In genomic region chr5:65492716-65493531, GRCm38 (mm10) we compare ENCODE assay signal across 8 mouse cellular contexts. TPM values are rescaled to one million over a fixed set of nuclear protein-coding genes. Genes with fewer than 3 reads are reported as not detected.
DNase-seq lines count a peak whose midpoint lies in the region; ATAC-seq and TF ChIP-seq lines count a peak whose summit lies in the region.

Gene Gm43552, minus strand, starts transcription at chr5:65492833.

- peak within 1 kb of the TSS; percentile 94 for H3K27ac ChIP-seq in embryonic facial prominence, embryonic 13.5 days
- peak within 1 kb of the TSS; percentile 99 for H3K27ac ChIP-seq in heart, adult 2 months
- peak within 1 kb of the TSS; percentile 89 for H3K27ac ChIP-seq in kidney, adult 2 months (ENCODE audit: insufficient read depth, low read depth, low read length)
- H3K27ac ChIP-seq in limb, embryonic 12.5 days, result peak within 1 kb of the TSS; percentile 95
- peak within 1 kb of the TSS; percentile 94 for H3K27ac ChIP-seq in midbrain, embryonic 14.5 days (replicated peaks; ENCODE audit: low read depth, low read length)

- H3K36me3 ChIP-seq in embryonic facial prominence, embryonic 13.5 days, result no peaks in the 10 kb centered on the region
- peaks cover 20% of the 10 kb centered on the region for H3K36me3 ChIP-seq in heart, adult 2 months (ENCODE audit: control insufficient read depth, insufficient read depth, low read length)
- H3K36me3 ChIP-seq in kidney, adult 2 months (ENCODE audit: control insufficient read depth, insufficient read depth, low read length), result no peaks in the 10 kb centered on the region
- 0 out of 2 replicates have a peak, but pooled peaks cover 3% of the 10 kb centered on the region for H3K36me3 ChIP-seq in limb, embryonic 12.5 days
- no peaks in the 10 kb centered on the region for H3K36me3 ChIP-seq in midbrain, embryonic 14.5 days (ENCODE audit: control insufficient read depth, insufficient read depth, low read length)

- H3K4me1 ChIP-seq in embryonic facial prominence, embryonic 13.5 days, result peaks cover 24% of the 10 kb centered on the region
- H3K4me1 ChIP-seq in heart, adult 2 months (ENCODE audit: control insufficient read depth, insufficient read depth, low read length), result peaks cover 11% of the 10 kb centered on the region
- H3K4me1 ChIP-seq in kidney, adult 2 months (ENCODE audit: control insufficient read depth, insufficient read depth, low read length), result peaks cover 7% of the 10 kb centered on the region; the same call in 1 of the 2 replicates
- H3K4me1 ChIP-seq in limb, embryonic 12.5 days (replicated peaks), result peaks cover 12% of the 10 kb centered on the region; the same call in 1 of the 2 replicates
- peaks cover 13% of the 10 kb centered on the region for H3K4me1 ChIP-seq in midbrain, embryonic 14.5 days (ENCODE audit: control insufficient read depth, insufficient read depth, low read length)

- WGBS in embryonic facial prominence, embryonic 13.5 days, result 1% methylated on average over 68 of the region's 69 CpGs
- WGBS in heart, adult 2 months, result under 1% methylated on average over 68 of the region's 69 CpGs
- under 1% methylated on average over 68 of the region's 69 CpGs for WGBS in kidney, adult 2 months
- under 1% methylated on average over 69 of the region's 69 CpGs for WGBS in limb, embryonic 12.5 days
- under 1% methylated on average over 69 of the region's 69 CpGs for WGBS in midbrain, embryonic 14.5 days

- no peaks in the 10 kb centered on the region for H3K79me2 ChIP-seq in heart, adult 2 months (replicated peaks; ENCODE audit: control insufficient read depth, insufficient read depth, low read length)

- peak; percentile 88 for TF ChIP-seq EP300 in heart, adult 2 months (IDR thresholded peaks at IDR 0.05; ENCODE audit: insufficient read depth, low read depth, low read length)

- H3K4me3 ChIP-seq in embryonic facial prominence, embryonic 13.5 days, result peak within 1 kb of the TSS; percentile 94
- H3K4me3 ChIP-seq in heart, adult 2 months, result peak within 1 kb of the TSS; percentile 76
- H3K4me3 ChIP-seq in kidney, adult 2 months (ENCODE audit: insufficient read depth, low read depth, low read length), result peak within 1 kb of the TSS; percentile 75
- H3K4me3 ChIP-seq in limb, embryonic 12.5 days (replicated peaks), result peak within 1 kb of the TSS; percentile 95
- peak within 1 kb of the TSS; percentile 91 for H3K4me3 ChIP-seq in midbrain, embryonic 14.5 days (replicated peaks; ENCODE audit: low read depth, low read length)

- intact Hi-C loops in heart, adult 2 months (cut with DNase I), result loop anchor here (1.0 to 5.0 kb wide), 5 partner anchors 36 to 269 kb away; partner anchors contain the start of genes Lias, N4bp2, Rpl9 and Smim14

- peak; percentile 92 for TF ChIP-seq POLR2A in heart, adult 2 months (IDR thresholded peaks at IDR 0.05; ENCODE audit: insufficient read depth, low read depth, low read length)
- TF ChIP-seq POLR2A in kidney, adult 2 months (IDR thresholded peaks at IDR 0.05; ENCODE audit: low read depth, low read length), result peak; percentile 83

- ATAC-seq in embryonic facial prominence, embryonic 13.5 days (ENCODE audit: insufficient number of reproducible peaks, insufficient read depth, low FRiP score, low TSS enrichment, low read depth), result peak; percentile 90
- peak; percentile 96 for ATAC-seq in limb, embryonic 12.5 days (ENCODE audit: insufficient number of reproducible peaks, insufficient read depth, low FRiP score, low TSS enrichment, low read depth)
- ATAC-seq in midbrain, embryonic 14.5 days (ENCODE audit: low FRiP score, low TSS enrichment), result peak; percentile 96

- H3K9ac ChIP-seq in embryonic facial prominence, embryonic 13.5 days, result peak within 1 kb of the TSS; percentile 94
- peak within 1 kb of the TSS; percentile 91 for H3K9ac ChIP-seq in heart, adult 2 months (ENCODE audit: low read depth, low read length)
- H3K9ac ChIP-seq in limb, embryonic 12.5 days (replicated peaks), result peak within 1 kb of the TSS; percentile 94
- peak within 1 kb of the TSS; percentile 93 for H3K9ac ChIP-seq in midbrain, embryonic 14.5 days (replicated peaks; ENCODE audit: low read length)

- DNase-seq in 416B (ENCODE audit: low read depth), result peak; percentile 94
- peak; percentile 83 to 94 for DNase-seq in adrenal gland, postnatal 4 days (ENCODE audit: low spot score in 2 of 2)
- peak; percentile 96 to 99 for DNase-seq in heart, adult 2 months
- peak; percentile 98 for DNase-seq in kidney, adult 2 months
- DNase-seq in midbrain, embryonic 14.5 days, result peak; percentile 96
- DNase-seq in spleen, adult 12 weeks (ENCODE audit: low spot score), result peak; percentile 89

- H3K27me3 ChIP-seq in embryonic facial prominence, embryonic 13.5 days, result no peaks in the 10 kb centered on the region
- H3K27me3 ChIP-seq in heart, adult 2 months (ENCODE audit: control insufficient read depth, insufficient read depth, low read length), result no peaks in the 10 kb centered on the region
- H3K27me3 ChIP-seq in kidney, adult 2 months (replicated peaks; ENCODE audit: control insufficient read depth, insufficient read depth, low read length), result no peaks in the 10 kb centered on the region
- H3K27me3 ChIP-seq in limb, embryonic 12.5 days, result no peaks in the 10 kb centered on the region
- H3K27me3 ChIP-seq in midbrain, embryonic 14.5 days (ENCODE audit: control insufficient read depth, insufficient read depth, low read length), result no peaks in the 10 kb centered on the region

- TF ChIP-seq CTCF in heart, adult 2 months (IDR thresholded peaks at IDR 0.05), result no peak
- 0 out of 2 replicates have a peak, but pooled peaks have one; percentile 3 for TF ChIP-seq CTCF in kidney, adult 2 months (conservative IDR thresholded peaks at IDR 0.05; ENCODE audit: insufficient read depth, insufficient read length, low read depth, low read length)

- no peaks in the 10 kb centered on the region for H3K9me3 ChIP-seq in embryonic facial prominence, embryonic 13.5 days
- no peaks in the 10 kb centered on the region for H3K9me3 ChIP-seq in limb, embryonic 12.5 days
- H3K9me3 ChIP-seq in midbrain, embryonic 14.5 days (ENCODE audit: control insufficient read depth, low read length), result no peaks in the 10 kb centered on the region

- H3K4me2 ChIP-seq in embryonic facial prominence, embryonic 13.5 days, result peak within 1 kb of the TSS; percentile 87
- H3K4me2 ChIP-seq in limb, embryonic 12.5 days, result peak within 1 kb of the TSS; percentile 77
- H3K4me2 ChIP-seq in midbrain, embryonic 14.5 days (ENCODE audit: low read length), result peak within 1 kb of the TSS; percentile 85

RNA-seq across cellular contexts. Expression of gene Gm43552, which starts in this region (rescaled TPM):
- total RNA-seq in adrenal gland, postnatal 4 days (2021), result not detected
- not detected in 2 replicates for polyA plus RNA-seq in embryonic facial prominence, embryonic 13.5 days (2015; fragmentation: Nextera tagmentation; extraction: Ambion mirVana)
- not detected for total RNA-seq in heart, adult 2 months (2021)
- not detected in 2 replicates for polyA plus RNA-seq in heart, adult 2 months (2012; rRNA removed)
- not detected in 2 replicates for polyA plus RNA-seq in kidney, adult 2 months (2012; rRNA removed)
- polyA plus RNA-seq in limb, embryonic 12.5 days (2016; fragmentation: Nextera tagmentation; extraction: Ambion mirVana), result not detected in 2 replicates
- polyA plus RNA-seq in midbrain, embryonic 14.5 days (2014; fragmentation: Nextera tagmentation; extraction: Ambion mirVana), result 3.0 TPM in 1 of 2 replicates, not detected in the other

Comparison
In these comparisons a context has a peak if more than half of its experiments do, and no peak if none do; other contexts are left out.
1. Peak in every context shown above with its lines: DNase-seq, ATAC-seq, H3K4me3 ChIP-seq and H3K27ac ChIP-seq.
2. Peak in DNase-seq in adrenal gland, postnatal 4 days; RNA of the gene not detected or under 1 TPM.
3. Peak in ATAC-seq, H3K4me3 ChIP-seq, H3K27ac ChIP-seq, H3K9ac ChIP-seq and H3K4me2 ChIP-seq in embryonic facial prominence, embryonic 13.5 days; RNA of the gene not detected or under 1 TPM.
4. Peak in DNase-seq, H3K4me3 ChIP-seq, H3K27ac ChIP-seq and H3K9ac ChIP-seq in heart, adult 2 months; RNA of the gene not detected or under 1 TPM.
5. Peak in DNase-seq, H3K4me3 ChIP-seq and H3K27ac ChIP-seq in kidney, adult 2 months; RNA of the gene not detected or under 1 TPM.
6. Peak in ATAC-seq, H3K4me3 ChIP-seq, H3K27ac ChIP-seq, H3K9ac ChIP-seq and H3K4me2 ChIP-seq in limb, embryonic 12.5 days; RNA of the gene not detected or under 1 TPM.